Mouse (Mus musculus) layer of hippocampus, adult 18-20 months (tissue): ENCODE results near the gene F3. TPM values are rescaled to one million over a fixed set of nuclear protein-coding genes. Genes with fewer than 3 reads are reported as not detected.

Source experiments
- DNase-seq, 2 experiments: peaks; one replicate each; pipeline ENCODE4 v3.0.0; 2022; ENCODE audit warnings: low spot score in 2 of 2
- total RNA-seq, 2 experiments: library from RNA; stranded (reverse); gene quantifications; 2 replicates each; pipeline ENCODE4 v1.2.3; 2021

The F3 gene
- total RNA-seq, 2 experiments from 2014 or later: 53.9 to 71.9 TPM

- DNase-seq: no peak
These were observed 17.2 kb upstream of the F3 start for GRCm38 (mm10) chr3:121706087-121706486.

- no peak for DNase-seq
These were observed 16.2 kb upstream of the F3 start for GRCm38 (mm10) chr3:121707106-121707505.

- no peak for DNase-seq
These were observed 12.3 kb upstream of the F3 start for GRCm38 (mm10) chr3:121710894-121711531.

GRCm38 (mm10) chr3:121712222-121712621 is 11.1 kb upstream of the F3 start:
- DNase-seq: no peak

- DNase-seq: no peak
These were observed 10.1 kb upstream of the F3 start for GRCm38 (mm10) chr3:121713151-121713701.

GRCm38 (mm10) chr3:121713816-121714215 is 9.5 kb upstream of the F3 start:
- DNase-seq: no peak

- DNase-seq: no peak
These were observed 8.9 kb upstream of the F3 start for GRCm38 (mm10) chr3:121714461-121714860.

- no peak for DNase-seq
These were observed 8.0 kb upstream of the F3 start for GRCm38 (mm10) chr3:121715336-121715735.

GRCm38 (mm10) chr3:121715741-121716459 is 7.4 kb upstream of the F3 start:
- DNase-seq: no peak

- DNase-seq: no peak
These were observed 6.9 kb upstream of the F3 start for GRCm38 (mm10) chr3:121716480-121716879.

- no peak for DNase-seq
These were observed 4.7 kb upstream of the F3 start for GRCm38 (mm10) chr3:121718679-121719078.

GRCm38 (mm10) chr3:121719701-121720100 is 3.6 kb upstream of the F3 start:
- no peak for DNase-seq

GRCm38 (mm10) chr3:121720801-121721690 is 2.3 kb upstream of the F3 start:
- no peak for DNase-seq

GRCm38 (mm10) chr3:121721691-121722070 is 1.7 kb upstream of the F3 start:
- no peak for DNase-seq

- no peak for DNase-seq
These were observed 709 bp downstream of the F3 start for GRCm38 (mm10) chr3:121723968-121724524.

- no peak for DNase-seq
These were observed 1.2 kb downstream of the F3 start for GRCm38 (mm10) chr3:121724553-121724952.

GRCm38 (mm10) chr3:121725651-121726050 is 2.3 kb downstream of the F3 start:
- no peak for DNase-seq

GRCm38 (mm10) chr3:121729678-121730077 is 6.3 kb downstream of the F3 start:
- no peak for DNase-seq

- DNase-seq: no peak
These were observed 12.2 kb downstream of the F3 start for GRCm38 (mm10) chr3:121735542-121735941.

- peak; percentile 78 to 94 for DNase-seq
These were observed 12.8 kb downstream of the F3 start for GRCm38 (mm10) chr3:121736025-121736744.

- no peak for DNase-seq
These were observed 14.1 kb downstream of the F3 start for GRCm38 (mm10) chr3:121737453-121737852.
